Mouse (Mus musculus) midbrain, embryonic 16.5 days (tissue): ENCODE data around the gene 0610009B22Rik. TPM values are rescaled to one million over a fixed set of nuclear protein-coding genes. Genes with fewer than 3 reads are reported as not detected.

Source experiments
- polyA plus RNA-seq: library from polyadenylated mRNA; unstranded; fragments of >200 nt; fragmentation: Nextera tagmentation; extraction: Ambion mirVana; gene quantifications from 2 replicates; pipeline ENCODE4 v1.2.1, GENCODE M21; 2015

Gene 0610009B22Rik
- polyA plus RNA-seq, 1 experiment from 2014 or later, result 91.5 TPM

Other genes with a start within 250 kb of the 0610009B22Rik start
- gene Phykpl, start 104.1 kb downstream of the 0610009B22Rik start, polyA plus RNA-seq, result 9.4 and 9.7 TPM in 2 replicates
- 273 and 303 TPM in 2 replicates for gene Hnrnpab, start 82.0 kb downstream of the 0610009B22Rik start, polyA plus RNA-seq
- 83.7 and 85.9 TPM in 2 replicates for gene Nhp2, start 69.1 kb downstream of the 0610009B22Rik start, polyA plus RNA-seq
- 80.0 and 82.7 TPM in 2 replicates for gene Rmnd5b, start 53.0 kb downstream of the 0610009B22Rik start, polyA plus RNA-seq
- gene N4bp3, start 38.0 kb downstream of the 0610009B22Rik start, polyA plus RNA-seq, result 19.6 and 22.3 TPM in 2 replicates
- gene D930048N14Rik, start 37.9 kb downstream of the 0610009B22Rik start, polyA plus RNA-seq, result 1.2 TPM in 2 replicates
- 15.2 and 16.5 TPM in 2 replicates for gene Sec24a, start 74.8 kb upstream of the 0610009B22Rik start, polyA plus RNA-seq
- 184 and 206 TPM in 2 replicates for gene Sar1b, start 74.8 kb upstream of the 0610009B22Rik start, polyA plus RNA-seq
- 0.48 and 0.65 TPM in 2 replicates for gene Jade2, start 168.8 kb upstream of the 0610009B22Rik start, polyA plus RNA-seq